Mouse (Mus musculus): ENCODE results near the gene Nfatc2. TPM values are rescaled to one million over a fixed set of nuclear protein-coding genes. Genes with fewer than 3 reads are reported as not detected.

The Nfatc2 gene
- polyA plus RNA-seq, 1 experiment from 2014 or later: 3.7 TPM

GRCm38 (mm10) chr2:168473496-168473895 is 128.0 kb downstream of the Nfatc2 start:
- ATAC-seq (ENCODE audit: low FRiP score) (no peak), DNase-seq (ENCODE audit: low spot score) (no peak)
- WGBS: 56% methylated on average over 9 of the region's 9 CpGs
- Histone ChIP-seq H3K4me1 (replicated peaks; ENCODE audit: control insufficient read depth, insufficient read depth, low read length) (peaks cover 7% of the 10 kb centered on the region; the same call in 1 of the 2 replicates), H3K9ac (no peak overlapping the region), H3K9me3 (ENCODE audit: control insufficient read depth, low read length) (no peaks in the 10 kb centered on the region), H3K27ac (no peak overlapping the region), H3K4me3 (replicated peaks; ENCODE audit: low read length) (no peak overlapping the region), H3K4me2 (replicated peaks) (peak overlapping the region; percentile 42), H3K36me3 (replicated peaks; ENCODE audit: control insufficient read depth, insufficient read depth) (no peaks in the 10 kb centered on the region), H3K27me3 (ENCODE audit: control insufficient read depth, insufficient read depth, low read length) (no peaks in the 10 kb centered on the region)

DNA sequence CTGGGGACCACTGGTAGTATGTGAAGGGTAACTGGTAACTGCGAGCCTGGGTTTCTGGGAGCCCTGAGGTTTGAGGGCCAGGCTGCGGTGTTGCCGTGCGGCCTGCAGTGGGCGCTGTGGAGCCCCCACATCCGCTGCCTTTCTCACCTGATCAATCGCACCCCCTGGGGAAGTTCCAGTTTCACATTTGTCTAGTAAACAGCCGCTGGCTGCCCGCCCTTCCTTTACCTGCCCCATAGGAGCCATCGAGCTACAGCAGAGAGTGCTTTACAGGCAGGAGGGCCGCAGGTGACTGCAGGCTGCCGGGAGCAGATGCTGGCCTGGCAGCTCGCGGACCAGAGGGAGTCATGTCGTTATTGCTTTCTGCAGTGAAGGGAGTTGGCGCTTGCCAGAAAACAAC is 128.6 kb downstream of the Nfatc2 start:
- peak; percentile 60 for DNase-seq (ENCODE audit: low spot score)
- no peaks in the 10 kb centered on the region for H3K9me3 ChIP-seq (ENCODE audit: control insufficient read depth, low read length)
- H3K4me1 ChIP-seq (replicated peaks; ENCODE audit: control insufficient read depth, insufficient read depth, low read length): peaks cover 7% of the 10 kb centered on the region; the same call in 1 of the 2 replicates
- H3K27me3 ChIP-seq (ENCODE audit: control insufficient read depth, insufficient read depth, low read length): no peaks in the 10 kb centered on the region
- ATAC-seq (ENCODE audit: low FRiP score): peak; percentile 36; the same call in 1 of the 2 replicates
- H3K4me2 ChIP-seq (replicated peaks): peak overlapping the region; percentile 42
- H3K9ac ChIP-seq: no peak overlapping the region
- no peaks in the 10 kb centered on the region for H3K36me3 ChIP-seq (replicated peaks; ENCODE audit: control insufficient read depth, insufficient read depth)
- H3K27ac ChIP-seq: no peak overlapping the region
- no peak overlapping the region for H3K4me3 ChIP-seq (replicated peaks; ENCODE audit: low read length)
- 3% methylated on average over 16 of the region's 16 CpGs for WGBS

DNA sequence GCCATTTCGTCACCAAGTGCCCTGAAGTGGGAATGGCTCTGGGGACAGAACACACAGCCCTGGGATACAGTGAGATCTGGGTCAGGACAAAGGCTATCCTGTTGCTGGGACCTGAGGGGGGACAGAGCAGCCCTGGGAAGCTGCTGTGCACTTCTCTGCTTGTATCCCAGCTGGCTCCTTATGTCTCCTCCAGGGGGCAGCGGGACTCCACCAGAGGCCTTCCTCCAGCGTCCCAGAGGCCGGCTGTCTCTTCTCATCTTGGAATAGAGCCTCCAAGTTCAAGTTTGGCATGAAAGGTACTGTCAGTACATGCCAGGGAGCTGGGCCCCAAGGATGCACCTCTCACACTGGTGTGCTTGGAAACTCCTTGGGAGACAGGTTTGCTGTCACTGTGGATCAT is 132.4 kb downstream of the Nfatc2 start:
- Histone ChIP-seq H3K4me1 (replicated peaks; ENCODE audit: control insufficient read depth, insufficient read depth, low read length) (peaks cover 7% of the 10 kb centered on the region; the same call in 1 of the 2 replicates), H3K4me2 (replicated peaks) (no peak overlapping the region), H3K9me3 (ENCODE audit: control insufficient read depth, low read length) (no peaks in the 10 kb centered on the region), H3K27ac (no peak overlapping the region), H3K9ac (no peak overlapping the region), H3K36me3 (replicated peaks; ENCODE audit: control insufficient read depth, insufficient read depth) (no peaks in the 10 kb centered on the region), H3K4me3 (replicated peaks; ENCODE audit: low read length) (no peak overlapping the region), H3K27me3 (ENCODE audit: control insufficient read depth, insufficient read depth, low read length) (no peaks in the 10 kb centered on the region)
- 13% methylated on average over 4 of the region's 4 CpGs for WGBS
- ATAC-seq (ENCODE audit: low FRiP score) (peak; percentile 32; the same call in 1 of the 2 replicates), DNase-seq (ENCODE audit: low spot score) (peak; percentile 68)

- DNase-seq (ENCODE audit: low spot score): no peak
- Histone ChIP-seq H3K36me3 (replicated peaks; ENCODE audit: control insufficient read depth, insufficient read depth) (no peaks in the 10 kb centered on the region), H3K4me3 (replicated peaks; ENCODE audit: low read length) (no peak overlapping the region), H3K4me1 (replicated peaks; ENCODE audit: control insufficient read depth, insufficient read depth, low read length) (no peaks in the 10 kb centered on the region), H3K27me3 (ENCODE audit: control insufficient read depth, insufficient read depth, low read length) (no peaks in the 10 kb centered on the region), H3K4me2 (replicated peaks) (no peak overlapping the region), H3K9ac (no peak overlapping the region), H3K27ac (no peak overlapping the region), H3K9me3 (ENCODE audit: control insufficient read depth, low read length) (no peaks in the 10 kb centered on the region)
- 83% methylated on average over 5 of the region's 5 CpGs for WGBS
- ATAC-seq (ENCODE audit: low FRiP score): no peak
Observed at GRCm38 (mm10) chr2:168467166-168467565, 134.3 kb downstream of the Nfatc2 start.

DNA sequence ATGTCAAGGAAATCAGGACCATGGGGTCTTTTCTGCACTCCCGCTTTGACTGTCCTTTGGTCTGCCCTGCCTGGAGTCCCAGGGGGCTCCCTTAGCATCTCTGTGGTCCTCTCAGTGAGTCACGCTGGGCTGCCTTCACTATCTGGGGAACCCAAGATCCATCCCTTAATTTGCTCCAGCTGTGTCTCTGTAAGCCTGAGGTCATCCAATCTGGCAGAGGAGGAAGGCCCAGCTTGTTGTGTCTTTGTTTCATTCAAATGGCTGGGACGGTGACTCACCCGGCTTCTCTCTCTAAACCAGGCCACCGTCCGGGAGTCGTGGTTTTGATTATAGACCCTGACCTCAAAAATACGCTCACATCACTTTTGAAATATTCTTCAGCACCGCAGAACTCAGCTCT is 135.4 kb downstream of the Nfatc2 start:
- Histone ChIP-seq H3K4me1 (replicated peaks; ENCODE audit: control insufficient read depth, insufficient read depth, low read length) (no peaks in the 10 kb centered on the region), H3K9me3 (ENCODE audit: control insufficient read depth, low read length) (no peaks in the 10 kb centered on the region), H3K27ac (no peak overlapping the region), H3K4me3 (replicated peaks; ENCODE audit: low read length) (no peak overlapping the region), H3K9ac (no peak overlapping the region), H3K27me3 (ENCODE audit: control insufficient read depth, insufficient read depth, low read length) (no peaks in the 10 kb centered on the region), H3K4me2 (replicated peaks) (no peak overlapping the region), H3K36me3 (replicated peaks; ENCODE audit: control insufficient read depth, insufficient read depth) (no peaks in the 10 kb centered on the region)
- no peak for DNase-seq (ENCODE audit: low spot score)
- WGBS: 39% methylated on average over 9 of the region's 9 CpGs
- ATAC-seq (ENCODE audit: low FRiP score): no peak

GRCm38 (mm10) chr2:168465646-168466045 is 135.8 kb downstream of the Nfatc2 start:
- Histone ChIP-seq H3K36me3 (replicated peaks; ENCODE audit: control insufficient read depth, insufficient read depth) (no peaks in the 10 kb centered on the region), H3K27me3 (ENCODE audit: control insufficient read depth, insufficient read depth, low read length) (no peaks in the 10 kb centered on the region), H3K4me3 (replicated peaks; ENCODE audit: low read length) (no peak overlapping the region), H3K27ac (no peak overlapping the region), H3K4me2 (replicated peaks) (no peak overlapping the region), H3K9me3 (ENCODE audit: control insufficient read depth, low read length) (no peaks in the 10 kb centered on the region), H3K9ac (no peak overlapping the region), H3K4me1 (replicated peaks; ENCODE audit: control insufficient read depth, insufficient read depth, low read length) (no peaks in the 10 kb centered on the region)
- WGBS: 77% methylated on average over 5 of the region's 5 CpGs
- DNase-seq (ENCODE audit: low spot score) (no peak), ATAC-seq (ENCODE audit: low FRiP score) (no peak)

DNA sequence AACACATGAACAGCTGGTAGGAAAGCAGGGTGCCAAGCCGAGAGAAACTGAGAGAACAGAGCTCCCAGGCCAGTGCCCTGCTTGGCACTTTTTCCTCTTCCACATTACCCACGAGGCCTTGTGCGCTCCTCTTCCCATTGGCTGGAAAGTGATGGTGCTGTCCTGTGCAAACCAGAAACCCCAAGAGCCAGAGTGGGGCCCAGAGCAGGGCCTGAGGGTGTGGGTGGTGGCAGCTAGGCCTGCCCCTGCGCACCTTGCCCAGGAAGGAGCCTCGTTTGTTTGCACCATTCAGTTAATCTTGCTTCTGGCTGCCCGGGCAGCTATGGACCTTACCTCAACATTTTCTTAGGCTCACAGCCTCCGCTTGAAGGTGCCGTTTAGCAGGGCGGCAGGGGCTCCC is 139.6 kb downstream of the Nfatc2 start:
- no peak overlapping the region for H3K4me2 ChIP-seq (replicated peaks)
- H3K27me3 ChIP-seq (ENCODE audit: control insufficient read depth, insufficient read depth, low read length): no peaks in the 10 kb centered on the region
- H3K4me1 ChIP-seq (replicated peaks; ENCODE audit: control insufficient read depth, insufficient read depth, low read length): no peaks in the 10 kb centered on the region
- 86% methylated on average over 9 of the region's 9 CpGs for WGBS
- H3K27ac ChIP-seq: no peak overlapping the region
- H3K4me3 ChIP-seq (replicated peaks; ENCODE audit: low read length): no peak overlapping the region
- no peaks in the 10 kb centered on the region for H3K36me3 ChIP-seq (replicated peaks; ENCODE audit: control insufficient read depth, insufficient read depth)
- DNase-seq (ENCODE audit: low spot score) (no peak), ATAC-seq (ENCODE audit: low FRiP score) (no peak)
- H3K9ac ChIP-seq: no peak overlapping the region
- no peaks in the 10 kb centered on the region for H3K9me3 ChIP-seq (ENCODE audit: control insufficient read depth, low read length)

GRCm38 (mm10) chr2:168459627-168460026 is 141.8 kb downstream of the Nfatc2 start:
- ATAC-seq (ENCODE audit: low FRiP score): no peak
- Histone ChIP-seq H3K36me3 (replicated peaks; ENCODE audit: control insufficient read depth, insufficient read depth) (no peaks in the 10 kb centered on the region), H3K27me3 (ENCODE audit: control insufficient read depth, insufficient read depth, low read length) (no peaks in the 10 kb centered on the region), H3K9ac (no peak overlapping the region), H3K9me3 (ENCODE audit: control insufficient read depth, low read length) (no peaks in the 10 kb centered on the region), H3K4me3 (replicated peaks; ENCODE audit: low read length) (no peak overlapping the region), H3K27ac (no peak overlapping the region), H3K4me2 (replicated peaks) (no peak overlapping the region), H3K4me1 (replicated peaks; ENCODE audit: control insufficient read depth, insufficient read depth, low read length) (no peaks in the 10 kb centered on the region)
- 68% methylated on average over 5 of the region's 5 CpGs for WGBS
- DNase-seq (ENCODE audit: low spot score): no peak

DNA sequence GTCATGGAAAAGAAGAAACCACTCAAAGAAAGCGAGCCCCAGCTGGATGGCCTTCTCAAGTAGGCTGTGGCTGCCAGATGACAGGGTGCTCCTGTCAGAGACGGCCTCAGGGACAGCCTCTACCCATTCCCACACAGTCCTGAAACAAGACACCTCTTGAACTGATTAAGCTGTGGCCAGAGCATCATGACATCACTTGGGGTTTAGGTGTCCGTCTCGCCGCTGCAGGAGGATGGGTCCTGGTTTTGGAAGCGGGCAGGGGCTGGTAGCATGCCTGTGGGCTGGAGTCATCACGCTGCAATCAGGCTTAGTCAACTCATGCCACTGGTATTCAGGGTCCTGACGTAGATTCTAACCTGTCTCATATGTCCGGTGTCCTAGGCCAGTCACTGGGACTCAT is 142.9 kb downstream of the Nfatc2 start:
- no peak overlapping the region for H3K4me3 ChIP-seq (replicated peaks; ENCODE audit: low read length)
- DNase-seq (ENCODE audit: low spot score) (no peak), ATAC-seq (ENCODE audit: low FRiP score) (no peak)
- H3K4me1 ChIP-seq (replicated peaks; ENCODE audit: control insufficient read depth, insufficient read depth, low read length): no peaks in the 10 kb centered on the region
- no peak overlapping the region for H3K9ac ChIP-seq
- no peaks in the 10 kb centered on the region for H3K27me3 ChIP-seq (ENCODE audit: control insufficient read depth, insufficient read depth, low read length)
- WGBS: 87% methylated on average over 9 of the region's 9 CpGs
- no peak overlapping the region for H3K4me2 ChIP-seq (replicated peaks)
- H3K36me3 ChIP-seq (replicated peaks; ENCODE audit: control insufficient read depth, insufficient read depth): no peaks in the 10 kb centered on the region
- no peak overlapping the region for H3K27ac ChIP-seq
- H3K9me3 ChIP-seq (ENCODE audit: control insufficient read depth, low read length): no peaks in the 10 kb centered on the region

All from hindbrain, embryonic 14.5 days (tissue).